Mouse (Mus musculus) hindbrain, embryonic 12.5 days (tissue): ENCODE data around the gene Aprt. TPM values are rescaled to one million over a fixed set of nuclear protein-coding genes. Genes with fewer than 3 reads are reported as not detected.

Source experiments
- microRNA-seq: library from miRNA; unstranded; fragments of <30 nt; microRNA quantifications from one replicate; pipeline ENCODE4, GENCODE M21; 2017
- polyA plus RNA-seq: library from polyadenylated mRNA; unstranded; fragments of >200 nt; fragmentation: Nextera tagmentation; extraction: Ambion mirVana; gene quantifications from 2 replicates; pipeline ENCODE4 v1.2.1, GENCODE M21; 2016

Aprt gene
- polyA plus RNA-seq, 1 experiment from 2014 or later = 185 TPM

Small RNA genes within 50 kb of the gene (microRNA-seq; reads per million reads assigned to microRNA genes)
- gene Mir6396 = not detected

Other genes with a start within 250 kb of the Aprt start
- not detected in 2 replicates for gene Trhr2, start 216.2 kb downstream of the Aprt start, polyA plus RNA-seq
- 64.0 and 64.4 TPM in 2 replicates for gene Zc3h18, start 200.3 kb downstream of the Aprt start, polyA plus RNA-seq
- not detected in 2 replicates for gene Il17c, start 154.9 kb downstream of the Aprt start, polyA plus RNA-seq
- gene Cyba, start 144.0 kb downstream of the Aprt start, polyA plus RNA-seq = 60.4 and 62.1 TPM in 2 replicates
- gene Mvd, start 133.5 kb downstream of the Aprt start, polyA plus RNA-seq = 46.9 and 48.4 TPM in 2 replicates
- gene Snai3, start 116.2 kb downstream of the Aprt start, polyA plus RNA-seq = not detected in 2 replicates
- gene Rnf166, start 100.8 kb downstream of the Aprt start, polyA plus RNA-seq = 35.3 and 39.2 TPM in 2 replicates
- gene Ctu2, start 100.8 kb downstream of the Aprt start, polyA plus RNA-seq = 66.7 and 68.1 TPM in 2 replicates
- gene Piezo1, start 25.6 kb downstream of the Aprt start, polyA plus RNA-seq = 8.9 TPM in 2 replicates
- gene Cdt1, start 8.9 kb downstream of the Aprt start, polyA plus RNA-seq = 22.7 and 23.9 TPM in 2 replicates
- gene Galns, start 34.6 kb upstream of the Aprt start, polyA plus RNA-seq = 6.3 and 6.9 TPM in 2 replicates
- 48.2 and 52.6 TPM in 2 replicates for gene Trappc2l, start 34.7 kb upstream of the Aprt start, polyA plus RNA-seq
- not detected in 2 replicates for gene Pabpn1l, start 45.8 kb upstream of the Aprt start, polyA plus RNA-seq
- 17.1 and 17.3 TPM in 2 replicates for gene Cbfa2t3, start 122.2 kb upstream of the Aprt start, polyA plus RNA-seq
- gene Acsf3, start 198.6 kb upstream of the Aprt start, polyA plus RNA-seq = 15.1 and 17.6 TPM in 2 replicates